Mouse (Mus musculus) T-helper 2 cell (primary cell): ENCODE results near the gene Kif16b.

Source experiments
- in situ Hi-C: fragments of 300-600 bp; cut with MboI, MseI; formaldehyde crosslinking; loops from one replicate; pipeline ENCODE4 v1.15.1; 2025; ENCODE audit warnings: high pct_unique_total_duplicates

Kif16b gene

DNA sequence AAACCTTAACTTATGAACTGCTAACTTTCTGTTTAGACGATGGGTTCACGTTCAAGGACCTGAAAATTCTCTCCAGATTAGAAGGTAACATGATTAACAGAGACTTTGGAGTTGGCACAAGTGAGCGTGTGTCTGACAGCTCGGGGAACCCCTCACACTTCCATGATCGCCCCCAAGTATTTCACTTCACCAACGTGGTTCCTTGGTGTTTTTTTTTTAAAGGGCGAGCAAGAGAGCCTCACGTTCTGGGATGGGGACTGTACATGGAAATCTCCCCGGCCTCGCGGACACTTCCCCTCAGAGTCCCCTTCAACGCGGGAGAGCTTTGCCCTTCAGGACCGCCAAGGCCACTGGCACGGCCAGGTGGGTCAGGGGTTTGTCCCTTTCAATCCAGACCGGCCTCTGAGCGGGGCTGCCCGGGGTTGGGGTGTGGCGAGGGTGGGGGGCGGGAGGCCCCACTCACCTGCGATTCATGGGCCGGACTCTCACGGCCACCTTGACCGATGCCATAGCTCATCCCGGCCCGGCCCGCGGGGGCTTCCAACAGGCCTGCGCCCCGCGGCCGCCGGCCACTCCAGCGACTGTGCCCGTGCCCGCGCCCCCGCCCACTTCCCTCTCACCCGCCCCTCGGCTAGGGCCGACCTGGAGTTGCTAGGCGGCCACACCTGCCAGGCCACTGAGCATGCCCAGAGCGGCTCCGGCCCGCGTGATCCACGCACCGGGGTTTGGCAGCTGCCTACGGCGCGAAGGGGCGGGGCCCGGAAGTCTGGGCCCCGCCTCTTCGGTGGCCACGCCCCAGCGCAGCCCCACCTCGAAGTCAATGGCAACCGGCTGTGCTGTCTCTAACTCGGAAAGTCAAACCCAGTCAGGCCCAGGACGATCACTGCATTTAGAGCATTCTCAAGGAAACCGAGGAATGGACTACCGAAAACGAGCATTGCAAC, at the start of gene Kif16b:
Gene Kif16b, minus strand, starts transcription at position 670 of the 944 bp plus-strand sequence.
- in situ Hi-C loops = loop anchor here (10.0 kb wide), 1 partner anchor 164 kb away; the partner anchor contains the start of gene Snrpb2

DNA sequence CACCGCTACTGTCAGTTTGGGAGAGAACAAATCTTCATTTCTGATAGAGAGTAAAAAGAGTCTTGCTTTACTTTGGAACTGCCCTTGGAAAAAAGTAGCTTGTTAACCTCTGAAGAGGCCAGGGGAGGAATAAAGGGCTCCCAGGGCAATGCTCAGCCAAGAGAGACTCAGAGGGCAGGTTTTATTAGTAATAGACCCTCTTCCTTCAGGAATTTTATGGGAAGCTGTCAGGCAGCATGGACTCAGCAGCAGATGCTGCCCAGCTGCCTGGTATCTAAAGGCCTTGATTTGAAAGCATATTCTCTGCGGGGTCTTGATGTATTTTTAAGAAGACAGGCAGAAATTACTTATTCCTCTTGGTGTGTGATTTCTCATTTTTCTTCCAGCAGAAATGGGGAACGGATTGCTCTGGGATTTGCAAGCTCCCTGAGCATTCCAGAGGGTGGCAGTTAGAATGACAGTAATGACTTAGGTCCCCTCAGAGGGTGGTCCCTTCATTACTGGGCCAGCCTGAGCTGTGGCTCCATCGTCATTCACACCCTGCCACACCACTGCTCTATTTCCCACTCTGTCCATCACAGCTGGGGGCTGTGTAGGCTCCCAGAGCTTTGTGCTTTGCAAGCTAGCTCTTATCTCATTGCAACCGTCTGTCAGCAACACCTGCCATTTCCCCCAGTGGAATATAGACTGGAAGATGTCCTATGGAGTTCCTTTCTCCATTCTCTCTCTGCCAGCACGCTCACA, 39.7 kb upstream of the Kif16b start:
- in situ Hi-C loops = no loop called here

- in situ Hi-C loops = no loop called here
Observed at GRCm38 (mm10) chr2:142930445-142930844, 29.1 kb upstream of the Kif16b start.

GRCm38 (mm10) chr2:142929226-142930112, 28.1 kb upstream of the Kif16b start:
- in situ Hi-C loops = no loop called here

DNA sequence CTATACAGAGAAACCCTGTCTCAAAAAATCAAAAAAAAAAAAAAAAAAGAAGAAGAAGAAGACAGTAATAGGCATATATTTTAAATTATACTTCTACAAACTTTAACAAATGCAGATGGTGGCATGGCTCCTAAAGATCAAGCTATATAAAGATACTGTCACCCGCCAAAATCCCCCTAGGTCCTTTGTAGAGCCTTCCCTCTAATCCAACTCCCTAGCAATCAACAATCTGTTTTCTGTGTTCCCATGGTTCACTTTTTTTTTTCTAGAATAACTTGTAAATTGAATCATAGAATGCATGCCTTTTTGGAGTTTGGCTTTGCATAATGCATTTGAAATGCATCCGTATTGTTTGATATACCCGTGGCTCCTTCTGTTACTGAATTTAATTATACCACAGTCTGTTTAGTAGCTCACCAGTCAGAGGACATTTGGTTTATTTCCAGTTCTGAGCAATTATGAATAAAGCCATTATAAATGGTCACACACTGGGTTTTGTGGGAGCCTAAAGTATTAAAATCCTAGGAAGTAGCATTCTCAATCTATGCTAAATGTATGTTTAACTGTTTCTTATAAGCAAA, 9.6 kb upstream of the Kif16b start:
- in situ Hi-C loops = no loop called here

GRCm38 (mm10) chr2:142909213-142909612, 7.9 kb upstream of the Kif16b start:
- in situ Hi-C loops = loop anchor here (10.0 kb wide), 1 partner anchor 156 kb away; the partner anchor contains the start of gene Snrpb2

DNA sequence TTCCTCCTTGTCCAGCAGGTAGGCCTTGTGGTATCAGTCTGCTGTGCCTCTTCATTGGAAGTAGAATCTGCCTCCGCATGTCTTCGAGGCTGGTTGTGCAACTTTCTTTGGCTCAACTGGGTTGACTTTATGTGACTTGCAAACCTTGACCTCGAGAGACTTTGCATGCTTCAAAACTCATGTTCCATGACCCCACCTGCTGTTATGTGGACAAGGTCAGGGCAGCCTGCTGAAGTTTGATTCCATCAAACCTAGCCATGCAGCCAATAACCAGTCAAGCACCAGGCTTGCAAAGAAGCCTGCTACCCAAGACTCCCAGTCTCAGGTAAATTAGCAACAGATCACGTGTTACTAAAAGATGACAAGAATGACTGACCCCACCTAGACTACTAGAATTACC, 5.7 kb upstream of the Kif16b start:
- in situ Hi-C loops = loop anchor here (10.0 kb wide), 1 partner anchor 158 kb away; the partner anchor contains the start of gene Snrpb2

- in situ Hi-C loops = loop anchor here (10.0 kb wide), 1 partner anchor 162 kb away; the partner anchor contains the start of gene Snrpb2
Observed at GRCm38 (mm10) chr2:142902905-142903895, 1.9 kb upstream of the Kif16b start.

- in situ Hi-C loops = loop anchor here (10.0 kb wide), 1 partner anchor 165 kb away; the partner anchor contains the start of gene Snrpb2
Observed at GRCm38 (mm10) chr2:142900120-142900861, 1.0 kb downstream of the Kif16b start.

DNA sequence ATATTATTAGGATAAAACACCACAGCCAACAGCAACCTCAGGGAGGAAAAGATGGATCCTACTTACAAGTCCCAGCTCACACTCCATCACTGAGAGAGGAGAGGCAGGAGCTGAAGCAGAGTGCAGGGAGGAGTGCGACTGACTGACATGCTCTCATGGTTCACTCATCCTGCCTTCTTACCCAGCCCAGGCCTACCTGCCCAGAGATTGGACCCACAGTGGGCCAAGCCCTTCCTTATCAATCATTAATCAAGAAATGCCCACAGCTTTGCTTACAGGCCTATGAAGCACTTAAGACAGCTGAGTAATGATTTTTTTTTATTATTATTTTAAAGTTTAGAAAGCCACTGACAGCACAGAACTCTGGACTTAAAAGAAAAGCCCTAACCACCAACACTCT, 7.6 kb downstream of the Kif16b start:
- in situ Hi-C loops = no loop called here

DNA sequence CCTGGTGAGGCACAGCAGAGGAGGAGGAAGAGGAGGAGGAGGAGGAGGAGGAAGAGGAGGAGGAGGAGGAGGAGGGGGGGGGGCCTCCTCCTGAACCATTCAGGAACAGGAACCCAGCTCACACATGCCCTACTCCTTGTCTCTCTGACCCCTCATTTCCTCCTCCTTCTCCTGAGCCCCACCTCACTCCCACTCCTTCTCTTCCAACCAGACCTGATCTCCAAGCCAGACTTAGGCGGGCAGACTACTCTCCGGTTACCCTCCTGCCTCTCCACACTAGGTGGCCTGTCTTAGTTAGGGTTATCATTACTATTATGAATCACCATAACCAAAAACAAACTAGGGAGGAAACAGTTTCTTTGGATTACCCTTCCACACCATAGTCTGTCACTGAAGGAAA, 10.0 kb downstream of the Kif16b start:
- in situ Hi-C loops = no loop called here

GRCm38 (mm10) chr2:142884456-142884855, 16.9 kb downstream of the Kif16b start:
- in situ Hi-C loops = loop anchor here (10.0 kb wide), 2 partner anchors 1680 to 1850 kb away; no protein-coding TSS in a partner anchor

DNA sequence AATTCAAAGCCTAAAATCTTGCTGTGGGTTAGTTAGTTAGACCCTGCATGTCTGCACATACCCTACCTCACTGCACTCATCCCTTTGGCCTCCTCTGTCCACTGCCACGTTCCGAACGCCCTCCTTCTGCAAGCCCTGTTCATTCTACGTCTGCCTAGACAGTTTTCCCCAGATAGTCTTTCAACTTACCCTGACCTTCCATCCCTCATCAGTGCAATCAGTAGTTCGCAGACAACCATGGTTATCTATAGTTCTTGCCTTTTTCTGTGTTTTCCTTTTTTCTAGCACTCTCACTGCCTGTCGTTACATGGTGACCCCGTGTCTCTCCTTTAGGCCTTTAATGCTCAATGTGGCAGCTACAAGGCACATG, 17.7 kb downstream of the Kif16b start:
- in situ Hi-C loops = loop anchor here (10.0 kb wide), 2 partner anchors 1681 to 1849 kb away; no protein-coding TSS in a partner anchor

GRCm38 (mm10) chr2:142882871-142883624, 18.3 kb downstream of the Kif16b start:
- in situ Hi-C loops = loop anchor here (10.0 kb wide), 2 partner anchors 1682 to 1848 kb away; no protein-coding TSS in a partner anchor

- in situ Hi-C loops = loop anchor here (10.0 kb wide), 2 partner anchors 1682 to 1848 kb away; no protein-coding TSS in a partner anchor
Observed at GRCm38 (mm10) chr2:142882466-142882865, 18.9 kb downstream of the Kif16b start.

DNA sequence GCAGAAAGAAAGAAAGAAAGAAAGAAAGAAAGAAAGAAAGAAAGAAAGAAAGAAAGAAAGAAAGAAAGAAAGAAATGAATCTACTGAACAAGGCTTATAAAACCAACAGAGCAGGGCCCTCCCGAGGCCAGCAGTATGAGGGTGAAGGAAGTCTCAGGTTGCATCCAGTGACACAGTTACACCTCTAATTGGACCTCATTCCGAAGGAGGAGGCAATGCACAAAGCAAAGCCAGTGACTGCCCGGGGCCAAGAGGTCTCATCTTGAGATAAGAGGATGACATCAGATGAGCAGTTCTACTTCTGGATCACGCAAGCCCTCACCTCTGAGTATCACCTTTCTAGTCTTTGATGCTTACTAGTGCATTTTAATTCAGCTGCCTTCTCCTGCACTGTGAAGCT, 20.2 kb downstream of the Kif16b start:
- in situ Hi-C loops = loop anchor here (10.0 kb wide), 2 partner anchors 1684 to 1846 kb away; no protein-coding TSS in a partner anchor

- in situ Hi-C loops = no loop called here
Observed at GRCm38 (mm10) chr2:142879257-142879818, 22.0 kb downstream of the Kif16b start.
